Mouse (Mus musculus): ENCODE results near the gene Tomm6.
"Not testable (repeated sequence)": the region's sequence is repeated elsewhere in the genome, so short reads cannot be mapped to it uniquely, and the experiment has no call there.

Gene Tomm6

GRCm38 (mm10) chr17:47694503-47695336, 6.5 kb upstream of the Tomm6 start, which contains the start of gene Prickle4:
Gene Prickle4 (minus strand): TSS chr17:47694736.
- DNase-seq (ENCODE audit: extremely low spot score): peak; percentile 99

DNA sequence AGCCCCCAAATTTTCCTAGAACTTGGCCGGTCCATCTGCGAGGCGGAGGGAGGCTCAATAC, 6.1 kb upstream of the Tomm6 start, which contains the start of gene Gm21981:
Gene Gm21981, minus strand, starts transcription at position 14 of the 61 bp plus-strand sequence.
- DNase-seq (ENCODE audit: extremely low spot score): no peak

- no peak for DNase-seq (ENCODE audit: extremely low spot score)
Observed at GRCm38 (mm10) chr17:47693671-47694441, 5.7 kb upstream of the Tomm6 start.

- DNase-seq (ENCODE audit: extremely low spot score): no peak
Observed at GRCm38 (mm10) chr17:47691650-47692049, 3.5 kb upstream of the Tomm6 start.

- no peak for DNase-seq (ENCODE audit: extremely low spot score)
Observed at GRCm38 (mm10) chr17:47689894-47690293, 1.7 kb upstream of the Tomm6 start.

DNA sequence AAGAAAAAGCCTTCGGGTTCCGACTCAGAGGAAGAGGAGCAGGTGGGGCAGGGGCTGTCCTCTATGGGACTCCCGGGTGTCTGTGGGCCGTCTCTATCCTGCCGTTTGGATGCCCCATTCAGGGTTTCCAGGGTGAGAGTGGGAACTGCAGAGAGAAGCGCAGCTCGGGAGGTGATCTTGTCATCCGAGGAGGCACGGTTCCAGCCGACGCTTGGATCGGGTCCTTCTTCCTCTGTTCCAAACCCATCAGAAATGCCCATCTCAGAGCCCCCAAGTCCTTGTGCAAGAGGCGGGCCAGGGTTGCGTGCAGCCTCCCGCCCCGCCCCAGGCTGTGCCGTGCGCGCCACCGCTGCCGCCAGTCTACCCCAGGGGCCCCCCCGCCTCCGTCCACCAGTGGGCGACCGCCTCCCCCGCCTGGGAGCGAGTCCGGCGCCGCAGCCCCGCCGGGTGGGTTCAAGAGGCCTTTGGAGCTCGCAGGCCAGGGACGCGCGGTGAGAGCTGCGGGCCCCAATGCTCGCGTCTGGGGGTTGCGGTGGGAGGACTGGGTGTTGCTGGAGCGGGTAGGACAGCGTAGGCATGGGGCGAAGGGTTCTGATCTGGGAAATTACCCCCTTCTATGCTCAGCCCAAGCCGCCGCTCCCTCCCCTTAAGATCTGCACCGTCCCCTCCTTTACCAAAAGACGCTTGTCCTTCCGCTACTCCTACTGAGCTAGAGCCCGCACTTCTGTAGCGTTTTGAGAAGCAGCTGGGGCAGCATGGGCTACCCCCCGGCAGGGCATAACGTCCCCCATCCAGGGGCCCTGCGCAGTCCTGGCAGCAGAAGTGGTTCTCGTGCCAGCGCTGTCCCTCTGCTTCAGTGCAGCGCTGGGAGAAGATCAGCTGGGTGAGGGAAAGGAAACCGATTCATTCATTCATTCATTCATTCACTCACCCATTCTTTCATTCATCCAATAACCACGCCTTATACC, 706 bp upstream of the Tomm6 start, which contains the start of gene Frs3:
Gene Frs3, plus strand, starts transcription at position 423 of the 968 bp plus-strand sequence.
- DNase-seq (ENCODE audit: extremely low spot score): peak; percentile 77

DNA sequence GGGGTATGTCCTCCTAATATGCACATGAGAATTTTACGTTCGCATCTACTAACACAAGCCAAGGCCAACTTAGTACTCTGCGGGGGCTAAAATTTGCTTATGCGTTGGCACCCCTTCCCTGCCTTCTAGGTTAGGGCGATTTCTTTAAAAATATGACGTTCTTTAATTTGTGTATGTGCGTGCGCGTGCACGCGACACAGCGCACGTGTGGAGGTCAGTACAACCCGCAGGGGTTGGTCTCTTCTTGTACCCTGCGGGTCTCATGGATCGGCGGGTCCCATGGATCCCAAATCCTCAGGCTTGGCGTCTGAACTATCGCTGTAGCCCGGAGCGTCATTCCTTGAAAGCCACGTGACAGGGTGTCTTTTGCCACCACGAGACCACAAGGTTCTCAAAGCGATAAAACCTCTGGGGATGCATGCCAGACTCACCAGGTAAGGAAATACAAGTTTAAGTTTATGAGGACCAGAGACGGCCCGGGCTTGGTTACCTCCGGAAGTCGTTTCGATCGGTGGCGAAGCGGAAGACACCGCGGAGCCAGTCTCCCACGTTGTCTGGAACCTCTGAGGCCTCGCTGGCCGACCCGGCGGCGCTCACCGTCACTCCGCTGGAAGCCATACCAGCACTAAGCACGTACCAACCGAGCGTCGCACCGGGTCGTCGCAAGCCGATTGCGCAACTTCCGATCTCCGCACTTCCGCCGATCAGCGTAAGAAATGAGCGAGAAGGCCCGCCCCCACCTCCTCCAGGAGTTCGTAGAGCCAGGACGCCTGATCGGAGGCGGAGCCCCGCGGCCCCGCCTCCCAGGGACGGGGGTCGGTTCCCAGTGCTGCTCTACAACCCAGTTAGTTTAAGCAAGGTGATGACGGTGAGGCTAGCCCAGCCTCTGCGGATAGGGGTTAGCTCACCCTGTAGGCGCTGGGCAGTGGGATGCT, 510 bp downstream of the Tomm6 start:
- peak; percentile 92 for DNase-seq (ENCODE audit: extremely low spot score)

GRCm38 (mm10) chr17:47682836-47683235, 5.3 kb downstream of the Tomm6 start:
- no peak for DNase-seq (ENCODE audit: extremely low spot score)

GRCm38 (mm10) chr17:47678702-47679101, 9.5 kb downstream of the Tomm6 start:
- no peak for DNase-seq (ENCODE audit: extremely low spot score)

- no peak for DNase-seq (ENCODE audit: extremely low spot score)
Observed at GRCm38 (mm10) chr17:47678238-47678637, 9.9 kb downstream of the Tomm6 start.

DNA sequence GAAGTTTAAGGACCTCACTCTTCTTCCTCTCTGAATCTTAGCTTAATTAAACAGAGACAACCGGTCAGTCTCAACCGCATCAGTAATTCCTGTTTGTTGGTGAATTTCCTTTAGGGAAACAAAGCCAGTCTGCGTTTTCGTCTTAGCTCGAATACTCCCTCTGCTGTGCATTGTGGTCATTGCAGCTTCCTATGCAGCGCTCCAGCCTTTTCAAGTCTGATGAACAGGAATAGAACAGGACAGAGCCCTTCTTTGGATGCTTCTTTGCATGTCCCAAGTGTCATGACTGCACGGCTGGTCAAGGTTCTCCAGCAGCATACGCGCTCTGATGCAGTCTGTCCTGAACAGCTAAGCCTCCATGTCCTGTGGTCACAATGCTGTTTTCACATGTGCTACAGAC, 11.6 kb downstream of the Tomm6 start:
- DNase-seq (ENCODE audit: extremely low spot score): peak; percentile 76

DNA sequence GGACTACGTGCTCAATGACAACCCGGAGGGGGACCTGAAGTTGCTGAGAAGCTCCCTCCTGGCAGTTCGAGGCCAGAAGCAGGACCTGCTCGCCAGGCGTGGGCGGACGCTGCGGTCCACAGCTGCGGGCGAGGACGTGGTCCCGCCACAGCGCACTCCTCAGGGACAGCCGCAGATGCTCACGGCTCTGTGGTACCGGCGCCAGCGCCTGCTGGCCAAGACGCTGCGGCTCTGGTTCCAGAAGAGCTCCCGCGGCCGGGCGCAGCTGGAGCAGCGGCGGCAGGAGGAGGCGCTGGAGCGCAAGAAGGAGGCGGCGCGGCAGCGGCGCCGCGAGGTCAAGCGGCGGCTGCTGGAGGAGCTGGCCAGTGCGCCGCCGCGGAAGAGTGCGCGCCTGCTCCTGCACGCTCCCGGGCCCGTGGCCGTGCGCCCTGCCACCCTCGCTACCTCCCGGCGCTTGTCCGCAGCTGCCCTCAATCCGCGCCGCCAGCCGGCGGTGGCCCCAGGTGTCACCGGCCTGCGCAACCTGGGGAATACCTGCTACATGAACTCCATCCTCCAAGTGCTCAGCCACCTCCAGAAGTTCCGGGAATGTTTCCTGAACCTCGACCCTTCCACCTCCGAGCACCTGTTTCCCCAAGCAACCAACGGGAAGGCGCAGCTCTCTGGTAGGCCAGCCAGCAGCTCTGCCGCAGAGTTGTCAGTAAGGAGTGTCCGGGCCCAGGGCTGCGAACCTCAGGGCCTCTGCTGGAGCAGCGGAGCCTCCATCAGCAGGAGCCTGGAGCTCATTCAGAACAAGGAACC, 15.7 kb downstream of the Tomm6 start:
- DNase-seq (ENCODE audit: extremely low spot score): peak; percentile 62

DNA sequence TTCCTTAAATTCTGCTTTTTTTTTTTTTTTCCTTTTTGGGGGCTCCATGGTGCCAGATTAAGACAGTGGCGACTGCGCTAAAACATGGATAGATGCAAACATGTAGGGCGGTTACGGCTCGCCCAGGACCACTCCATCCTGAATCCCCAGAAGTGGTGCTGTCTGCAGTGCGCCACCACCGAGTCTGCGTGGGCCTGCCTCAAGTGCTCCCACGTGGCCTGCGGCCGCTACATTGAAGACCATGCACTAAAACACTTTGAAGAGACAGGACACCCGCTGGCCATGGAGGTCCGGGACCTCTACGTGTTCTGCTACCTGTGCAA, 16.2 kb downstream of the Tomm6 start:
- DNase-seq (ENCODE audit: extremely low spot score): no peak

DNA sequence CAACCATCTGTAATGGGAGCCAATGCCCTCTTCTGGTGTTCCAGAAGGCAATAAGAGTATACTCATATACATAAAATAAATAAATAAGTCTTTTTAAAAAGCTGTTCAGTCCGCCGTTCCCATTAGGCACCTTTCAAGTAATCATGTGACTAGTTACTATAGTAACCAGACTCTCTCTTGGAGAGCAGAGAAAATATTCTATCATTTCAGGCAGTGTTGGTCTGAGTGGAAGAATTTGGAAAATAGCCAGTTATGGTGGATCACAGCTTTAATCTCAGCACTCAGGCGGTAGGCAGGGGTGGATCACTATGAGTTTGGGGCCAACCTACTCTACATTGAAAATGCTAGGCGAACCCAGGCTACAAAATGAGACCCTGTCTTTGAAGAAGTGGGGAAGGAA, 19.0 kb downstream of the Tomm6 start:
- DNase-seq (ENCODE audit: extremely low spot score): no peak

DNA sequence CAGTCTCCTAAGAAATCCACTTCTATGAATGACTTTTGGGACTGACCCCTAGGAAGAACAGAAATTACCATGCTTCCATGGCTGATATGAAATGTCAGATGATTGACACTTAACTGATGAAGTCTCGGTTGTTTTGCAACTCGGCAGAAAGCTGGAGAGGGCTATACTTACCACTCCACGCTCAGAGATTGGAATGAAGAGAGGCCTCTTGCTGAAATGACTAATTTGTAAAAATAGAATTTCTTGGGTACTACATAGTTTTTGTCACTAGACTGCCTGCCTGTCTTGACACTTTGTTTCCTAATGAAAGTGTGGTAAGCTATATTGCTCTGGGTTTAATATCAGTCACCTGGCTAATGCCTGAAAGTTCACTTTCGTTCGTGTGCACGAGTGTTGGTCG, 23.7 kb downstream of the Tomm6 start:
- no peak for DNase-seq (ENCODE audit: extremely low spot score)

- peak; percentile 57 for DNase-seq (ENCODE audit: extremely low spot score)
Observed at GRCm38 (mm10) chr17:47663009-47663713, 25.0 kb downstream of the Tomm6 start.

GRCm38 (mm10) chr17:47658741-47659243, 29.4 kb downstream of the Tomm6 start:
- no peak for DNase-seq (ENCODE audit: extremely low spot score)

GRCm38 (mm10) chr17:47657901-47658300, 30.3 kb downstream of the Tomm6 start:
- DNase-seq (ENCODE audit: extremely low spot score): no peak

DNA sequence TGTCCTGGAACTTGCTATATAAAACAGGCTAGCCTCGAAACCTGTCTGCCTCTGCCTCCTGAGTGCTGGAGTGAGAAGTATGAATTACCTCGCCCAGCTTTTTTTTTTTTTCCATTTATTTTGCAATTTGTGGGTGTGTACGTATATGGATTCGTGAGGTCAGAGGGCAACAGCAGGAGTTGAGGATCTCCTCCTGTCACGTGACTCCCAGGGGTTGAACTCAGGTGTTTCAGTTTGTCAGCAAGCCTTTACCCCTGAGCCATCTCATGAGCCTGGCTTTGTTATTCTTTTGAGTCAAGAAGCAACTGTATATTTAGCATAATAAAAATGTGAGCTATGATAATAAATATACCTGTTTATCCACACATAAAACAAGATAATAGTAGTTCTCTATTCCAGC, 32.5 kb downstream of the Tomm6 start:
- no peak for DNase-seq (ENCODE audit: extremely low spot score)

GRCm38 (mm10) chr17:47654346-47654745, 33.8 kb downstream of the Tomm6 start:
- DNase-seq (ENCODE audit: extremely low spot score): not testable (repeated sequence)
